8 mouse cellular contexts compared by ENCODE assay signal in the genomic region with DNA sequence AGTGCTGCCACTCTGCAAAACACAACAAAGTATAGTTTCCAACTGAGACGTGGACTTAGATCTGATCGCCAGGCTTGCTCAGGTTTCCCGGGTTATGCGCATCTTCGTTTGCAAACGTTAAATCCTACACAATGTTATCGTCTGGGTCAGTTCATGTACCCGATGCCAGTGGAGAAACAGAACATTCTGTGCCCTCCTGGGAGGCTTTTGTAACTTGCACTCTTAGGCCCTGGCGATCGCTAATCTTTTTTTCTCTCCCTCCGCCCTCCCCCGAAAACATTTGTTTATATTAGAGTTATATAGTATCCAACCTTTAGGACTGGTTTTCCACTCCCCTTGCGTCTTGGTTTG. TPM values are rescaled to one million over a fixed set of nuclear protein-coding genes. Genes with fewer than 3 reads are reported as not detected.
DNase-seq lines count a peak whose midpoint lies in the region; ATAC-seq and TF ChIP-seq lines count a peak whose summit lies in the region.

No protein-coding gene starts in this region.

- 0 out of 2 replicates have a peak overlapping the region, but pooled peaks have one; percentile 54 for H3K9ac ChIP-seq in liver, embryonic 13.5 days

- peak overlapping the region; percentile 76 for H3K27ac ChIP-seq in heart, embryonic 10.5 days
- peak overlapping the region; percentile 36; the same call in 1 of the 2 replicates for H3K27ac ChIP-seq in testis, adult 2 months (ENCODE audit: control insufficient read depth, insufficient read depth, low read depth, low read length)
- no peak overlapping the region for H3K27ac ChIP-seq in liver, embryonic 13.5 days

- WGBS in heart, embryonic 10.5 days: 10% methylated on average over 13 of the region's 13 CpGs
- 10% methylated on average over 13 of the region's 13 CpGs for WGBS in liver, embryonic 13.5 days (ENCODE audit: insufficient replicate concordance)

- no peak for DNase-seq in heart, embryonic 10.5 days (ENCODE audit: low spot score)
- DNase-seq in heart, adult 18-20 months: no peak
- no peak for DNase-seq in testis, postnatal 10 days (ENCODE audit: low spot score)
- DNase-seq in liver, embryonic 13.5 days: no peak
- peak; percentile 60 for DNase-seq in testis, postnatal 14 days (ENCODE audit: low spot score)
- DNase-seq in urinary bladder, postnatal 36 days (ENCODE audit: low spot score in 2 of 2): no peak
- no peak for DNase-seq in spleen, adult 12 weeks (ENCODE audit: low spot score)

- H3K4me2 ChIP-seq in liver, embryonic 13.5 days: peak overlapping the region; percentile 50

- TF ChIP-seq POLR2A in testis, adult 2 months (IDR thresholded peaks at IDR 0.05; ENCODE audit: control insufficient read depth, low read depth, low read length): no peak

- peaks cover 33% of the 10 kb centered on the region for H3K4me1 ChIP-seq in heart, embryonic 10.5 days
- peaks cover 13% of the 10 kb centered on the region for H3K4me1 ChIP-seq in testis, adult 2 months (ENCODE audit: control insufficient read depth, insufficient read depth, low read length)
- H3K4me1 ChIP-seq in liver, embryonic 13.5 days (replicated peaks): peaks cover 11% of the 10 kb centered on the region; the same call in 1 of the 2 replicates

- TF ChIP-seq CTCF in testis, adult 2 months (IDR thresholded peaks at IDR 0.05; ENCODE audit: control insufficient read depth, insufficient read depth, insufficient replicate concordance, low read depth, low read length): no peak

- H3K27me3 ChIP-seq in heart, embryonic 10.5 days (ENCODE audit: insufficient read depth, poor library complexity, severe bottlenecking): peaks cover 50% of the 10 kb centered on the region
- peaks cover 3% of the 10 kb centered on the region for H3K27me3 ChIP-seq in testis, adult 2 months (ENCODE audit: control insufficient read depth, insufficient read depth, low read length)
- peaks cover 65% of the 10 kb centered on the region for H3K27me3 ChIP-seq in liver, embryonic 13.5 days

- ATAC-seq in liver, embryonic 13.5 days (ENCODE audit: low read depth): 0 out of 2 replicates have a peak, but pooled peaks have one; percentile 1

- no peaks in the 10 kb centered on the region for H3K9me3 ChIP-seq in heart, embryonic 10.5 days
- H3K9me3 ChIP-seq in liver, embryonic 13.5 days (replicated peaks): no peaks in the 10 kb centered on the region

- H3K36me3 ChIP-seq in heart, embryonic 10.5 days: no peaks in the 10 kb centered on the region
- no peaks in the 10 kb centered on the region for H3K36me3 ChIP-seq in testis, adult 2 months (ENCODE audit: control insufficient read depth, insufficient read depth, low read length)
- no peaks in the 10 kb centered on the region for H3K36me3 ChIP-seq in liver, embryonic 13.5 days

- peak overlapping the region; percentile 72 for H3K4me3 ChIP-seq in heart, embryonic 10.5 days
- peak overlapping the region; percentile 91 for H3K4me3 ChIP-seq in testis, adult 2 months (ENCODE audit: control insufficient read depth, low read depth, low read length)
- H3K4me3 ChIP-seq in liver, embryonic 13.5 days (replicated peaks): peak overlapping the region; percentile 52

RNA-seq across cellular contexts. Expression of a gene that starts 0.4 kb away (rescaled TPM):
- polyA plus RNA-seq in heart, embryonic 10.5 days (2016; fragmentation: Nextera tagmentation; extraction: Ambion mirVana): 4.8 and 5.4 TPM in 2 replicates
- total RNA-seq in heart, adult 18-20 months (2021): under 1 TPM; 0.10 to 0.44 TPM
- polyA plus RNA-seq in testis, adult 2 months (2012; rRNA removed): 1.7 and 1.8 TPM in 2 replicates
- polyA plus RNA-seq in liver, embryonic 13.5 days (2015; fragmentation: Nextera tagmentation; extraction: Ambion mirVana): 2.3 and 2.7 TPM in 2 replicates
